Comparison of ENCODE assay signal across 17 mouse cellular contexts in the genomic region with DNA sequence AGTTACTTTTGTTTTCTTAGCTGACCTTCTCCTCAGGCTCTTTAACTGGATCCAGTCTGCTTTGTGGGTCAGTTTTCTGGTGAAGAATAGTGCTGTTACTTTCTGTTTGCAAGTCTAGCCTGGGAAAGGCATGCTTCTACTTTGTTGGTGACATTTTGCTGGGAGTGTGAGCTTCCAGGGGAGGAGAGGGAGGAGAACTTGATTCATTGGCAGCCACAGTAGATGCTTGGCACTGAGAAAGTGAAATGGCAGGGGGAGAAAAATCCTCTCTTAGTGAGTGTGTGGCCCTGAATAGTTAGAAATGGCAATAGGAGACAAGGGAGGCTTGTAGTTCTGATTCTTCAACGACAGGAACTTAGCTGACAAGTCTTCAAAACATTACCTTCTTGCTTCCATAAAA.
DNase-seq lines count a peak whose midpoint lies in the region; ATAC-seq lines count a peak whose summit lies in the region.
"Had no signal": no experiment of that assay in that cellular context is flagged by ENCODE, and none has a peak within 500 bp of the region (broad histone marks: within the 10 kb centered on the region; RNA-seq: fewer than 3 reads in every experiment).

No protein-coding gene starts in this region.

- 0 out of 2 replicates have a peak overlapping the region, but pooled peaks have one; percentile 11 for H3K4me2 ChIP-seq in hindbrain, embryonic 12.5 days (replicated peaks)
- H3K4me2 ChIP-seq in hindbrain, embryonic 11.5 days (replicated peaks; ENCODE audit: low read depth, low read length) = no peak overlapping the region
- peak overlapping the region; percentile 76 for H3K4me2 ChIP-seq in forebrain, embryonic 16.5 days (ENCODE audit: low read length)
- peak overlapping the region; percentile 70 for H3K4me2 ChIP-seq in midbrain, embryonic 16.5 days (ENCODE audit: low read length)
- H3K4me2 ChIP-seq: heart, embryonic 11.5 days; lung, embryonic 14.5 days had no signal

- no peaks in the 10 kb centered on the region for H3K27me3 ChIP-seq in hindbrain, embryonic 12.5 days
- H3K27me3 ChIP-seq in hindbrain, embryonic 11.5 days (ENCODE audit: control insufficient read depth, insufficient read depth, low read length) = no peaks in the 10 kb centered on the region
- H3K27me3 ChIP-seq in forebrain, embryonic 16.5 days (replicated peaks; ENCODE audit: control insufficient read depth, insufficient read depth, low read length) = no peaks in the 10 kb centered on the region
- no peaks in the 10 kb centered on the region for H3K27me3 ChIP-seq in midbrain, embryonic 16.5 days (ENCODE audit: control insufficient read depth, insufficient read depth, low read depth, low read length)

- WGBS in hindbrain, embryonic 12.5 days = 75% methylated on average over 1 of the region's 1 CpGs
- WGBS in hindbrain, embryonic 11.5 days = 90% methylated on average over 1 of the region's 1 CpGs
- 54% methylated on average over 1 of the region's 1 CpGs for WGBS in forebrain, embryonic 16.5 days
- WGBS in midbrain, embryonic 16.5 days = 59% methylated on average over 1 of the region's 1 CpGs

- DNase-seq in hindbrain, embryonic 11.5 days (ENCODE audit: low spot score) = no peak
- DNase-seq in cerebellum, adult 9-10 months = peak; percentile 51
- DNase-seq in liver = no peak
- no peak for DNase-seq in T-cell, adult 2 months (ENCODE audit: low spot score)
- DNase-seq in kidney, adult 11 months = no peak
- DNase-seq: adrenal gland, postnatal 14 days; gastrocnemius, postnatal 14 days; heart, postnatal 4 days; kidney, adult 9 months; lung, embryonic 14.5 days; retina, postnatal 1 day had no signal

- H3K27ac ChIP-seq in hindbrain, embryonic 12.5 days = no peak overlapping the region
- H3K27ac ChIP-seq in hindbrain, embryonic 11.5 days (ENCODE audit: low read depth, low read length) = no peak overlapping the region
- H3K27ac ChIP-seq in forebrain, embryonic 16.5 days (ENCODE audit: low read length) = no peak overlapping the region
- H3K27ac ChIP-seq in midbrain, embryonic 16.5 days (ENCODE audit: low read length) = no peak overlapping the region
- H3K27ac ChIP-seq: limb, embryonic 13.5 days had no signal

- no peak for ATAC-seq in hindbrain, embryonic 12.5 days (ENCODE audit: low FRiP score)
- ATAC-seq in hindbrain, embryonic 11.5 days (ENCODE audit: low FRiP score) = no peak
- no peak for ATAC-seq in forebrain, embryonic 16.5 days
- no peak for ATAC-seq in midbrain, embryonic 16.5 days

- H3K4me3 ChIP-seq in hindbrain, embryonic 12.5 days = no peak overlapping the region
- H3K4me3 ChIP-seq in hindbrain, embryonic 11.5 days (ENCODE audit: low read depth, low read length) = no peak overlapping the region
- H3K4me3 ChIP-seq in forebrain, embryonic 16.5 days (replicated peaks; ENCODE audit: low read length) = peak overlapping the region; percentile 1
- peak overlapping the region; percentile 65 for H3K4me3 ChIP-seq in midbrain, embryonic 16.5 days (ENCODE audit: low read depth, low read length)
- H3K4me3 ChIP-seq: limb, embryonic 13.5 days had no signal

- H3K4me1 ChIP-seq in hindbrain, embryonic 12.5 days = peaks cover 15% of the 10 kb centered on the region
- no peaks in the 10 kb centered on the region for H3K4me1 ChIP-seq in hindbrain, embryonic 11.5 days (replicated peaks; ENCODE audit: control insufficient read depth, insufficient read depth, low read length)
- H3K4me1 ChIP-seq in forebrain, embryonic 16.5 days (replicated peaks; ENCODE audit: control insufficient read depth, insufficient read depth, low read length) = peaks cover 18% of the 10 kb centered on the region
- H3K4me1 ChIP-seq in midbrain, embryonic 16.5 days (ENCODE audit: control insufficient read depth, insufficient read depth, low read length) = peaks cover 8% of the 10 kb centered on the region

- no peak overlapping the region for H3K9ac ChIP-seq in hindbrain, embryonic 12.5 days
- H3K9ac ChIP-seq in hindbrain, embryonic 11.5 days (ENCODE audit: low read depth, low read length) = no peak overlapping the region
- no peak overlapping the region for H3K9ac ChIP-seq in forebrain, embryonic 16.5 days (replicated peaks; ENCODE audit: low read depth, low read length)
- no peak overlapping the region; the same call in 1 of the 2 replicates for H3K9ac ChIP-seq in midbrain, embryonic 16.5 days (ENCODE audit: low read depth, low read length)
- H3K9ac ChIP-seq: limb, embryonic 13.5 days; lung, embryonic 14.5 days had no signal

- H3K9me3 ChIP-seq in hindbrain, embryonic 12.5 days (replicated peaks) = no peaks in the 10 kb centered on the region
- no peaks in the 10 kb centered on the region for H3K9me3 ChIP-seq in hindbrain, embryonic 11.5 days (ENCODE audit: control insufficient read depth, low read length)
- no peaks in the 10 kb centered on the region for H3K9me3 ChIP-seq in forebrain, embryonic 16.5 days (ENCODE audit: control insufficient read depth, low read length)
- no peaks in the 10 kb centered on the region for H3K9me3 ChIP-seq in midbrain, embryonic 16.5 days (replicated peaks; ENCODE audit: control insufficient read depth, low read length, poor library complexity, severe bottlenecking)
- H3K9me3 ChIP-seq: limb, embryonic 13.5 days had no signal

- no peaks in the 10 kb centered on the region for H3K36me3 ChIP-seq in hindbrain, embryonic 12.5 days
- H3K36me3 ChIP-seq in hindbrain, embryonic 11.5 days (ENCODE audit: control insufficient read depth, insufficient read depth, low read length) = no peaks in the 10 kb centered on the region
- no peaks in the 10 kb centered on the region for H3K36me3 ChIP-seq in forebrain, embryonic 16.5 days (ENCODE audit: control insufficient read depth, insufficient read depth)
- H3K36me3 ChIP-seq in midbrain, embryonic 16.5 days (ENCODE audit: control insufficient read depth, insufficient read depth, low read length) = no peaks in the 10 kb centered on the region
- H3K36me3 ChIP-seq: G1E; limb, embryonic 13.5 days had no signal

Comparison
In these comparisons a context has a peak if more than half of its experiments do, and no peak if none do; other contexts are left out.
1. H3K4me3 ChIP-seq: peak in forebrain, embryonic 16.5 days (single experiment) and midbrain, embryonic 16.5 days (single experiment); none in hindbrain, embryonic 12.5 days (single experiment) and hindbrain, embryonic 11.5 days (single experiment).